Mouse (Mus musculus) liver, embryonic 13.5 days (tissue): ENCODE data around the gene Smu1. TPM values are rescaled to one million over a fixed set of nuclear protein-coding genes. Genes with fewer than 3 reads are reported as not detected.

ENCODE experiments used
- ATAC-seq: fragments of 200-750 bp; cut with Nextera tagmentation; 2 replicates; pipeline ENCODE4 v1.8.0; 2017; ENCODE audit warnings: low read depth, mild to moderate bottlenecking, moderate number of reproducible peaks, moderate library complexity
- DNase-seq: peaks from one replicate; pipeline ENCODE4 v3.0.0; 2022
- H3K27ac ChIP-seq: fragments of 300-500 bp; sonication (generic); 2 replicates; pipeline ENCODE4 v1.5.1; 2015; ENCODE audit warnings: moderate library complexity, mild to moderate bottlenecking, inconsistent platforms
- H3K27me3 ChIP-seq: fragments of 300-500 bp; sonication (generic); 2 replicates; pipeline ENCODE4 v1.6.1; 2015; ENCODE audit warnings: mild to moderate bottlenecking, inconsistent platforms
- H3K36me3 ChIP-seq: fragments of 300-500 bp; sonication (generic); 2 replicates; pipeline ENCODE4 v1.6.1; 2015; ENCODE audit warnings: mild to moderate bottlenecking, inconsistent platforms
- H3K4me1 ChIP-seq: fragments of 300-500 bp; sonication (generic); replicated peaks from 2 replicates; pipeline ENCODE4 v1.6.1; 2015; ENCODE audit warnings: inconsistent platforms
- H3K4me2 ChIP-seq: fragments of 300-500 bp; sonication (generic); 2 replicates; pipeline ENCODE4 v1.6.1; 2015; ENCODE audit warnings: inconsistent platforms, mild to moderate bottlenecking, moderate library complexity
- H3K4me3 ChIP-seq: fragments of 300-500 bp; sonication (generic); replicated peaks from 2 replicates; pipeline ENCODE4 v1.5.1; 2015; ENCODE audit warnings: mild to moderate bottlenecking, inconsistent platforms
- H3K9ac ChIP-seq: fragments of 300-500 bp; sonication (generic); 2 replicates; pipeline ENCODE4 v1.6.1; 2015; ENCODE audit warnings: mild to moderate bottlenecking, inconsistent platforms
- H3K9me3 ChIP-seq: fragments of 300-500 bp; sonication (generic); replicated peaks from 2 replicates; pipeline ENCODE4 v1.6.1; 2016; ENCODE audit warnings: inconsistent platforms
- WGBS: fragments of 180-500 bp; shearing (Covaris S2); methylation state at CpG from one replicate; pipeline ENCODE4 v1.1.7; 2015; ENCODE audit not compliant: insufficient replicate concordance; 5-methylcytosine and 5-hydroxymethylcytosine counted together
- polyA plus RNA-seq: library from polyadenylated mRNA; unstranded; fragments of >200 nt; fragmentation: Nextera tagmentation; extraction: Ambion mirVana; gene quantifications from 2 replicates; pipeline ENCODE4 v1.2.1, GENCODE M21; 2015

Smu1 gene
- polyA plus RNA-seq, 1 experiment from 2014 or later = 96.1 TPM

DNA sequence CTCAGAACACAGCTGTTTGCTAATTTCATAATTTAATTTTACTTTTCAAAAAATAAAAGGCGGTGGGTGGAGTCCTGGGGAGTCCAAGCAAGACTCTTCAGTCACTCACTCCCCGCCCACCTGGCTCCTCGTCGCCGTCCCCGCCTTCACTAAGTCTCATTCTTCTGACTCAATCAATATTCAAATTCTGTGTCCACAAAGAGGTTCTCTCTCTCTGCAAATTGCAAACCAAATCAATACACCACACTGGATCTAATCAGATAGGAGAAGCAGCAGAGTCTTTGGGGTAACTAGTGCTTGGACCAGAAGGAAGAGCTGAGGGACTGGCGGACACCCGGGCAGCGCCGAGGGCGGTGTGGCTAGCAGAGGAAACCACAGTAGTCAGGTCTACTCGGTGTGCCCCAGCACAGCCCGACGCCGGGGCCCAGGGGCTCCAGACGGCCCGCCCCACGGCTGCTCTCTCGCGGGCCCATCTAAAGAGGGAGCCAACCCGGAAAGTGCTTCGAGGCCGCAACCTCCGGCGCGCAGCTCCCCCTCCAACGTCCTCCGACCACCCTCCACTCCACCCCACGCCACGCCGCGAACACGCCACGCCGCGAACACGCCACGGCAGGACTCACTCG is 455 bp downstream of the Smu1 start:
- ATAC-seq (peak; percentile 75), DNase-seq (peak; percentile 31)
- under 1% methylated on average over 39 of the region's 39 CpGs for WGBS

DNA sequence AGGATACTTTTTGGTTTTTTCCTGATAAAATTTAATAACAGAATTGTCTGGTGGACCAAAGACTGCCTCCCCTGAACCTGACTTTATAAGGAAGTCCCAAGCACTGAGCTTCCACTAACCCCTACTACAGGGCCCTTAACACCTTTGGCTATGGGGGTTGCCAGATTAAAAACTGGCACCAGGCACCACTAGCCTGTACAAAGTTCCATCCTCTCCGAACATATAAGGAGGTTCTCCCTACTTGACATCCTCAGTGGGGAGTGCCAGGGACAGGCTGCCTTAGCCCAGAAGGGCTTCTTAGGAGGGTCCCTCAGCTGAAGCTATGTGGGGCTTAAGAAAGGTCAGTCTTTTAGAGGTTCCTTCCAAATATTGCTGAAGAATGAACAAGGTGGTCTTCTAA is 22.4 kb downstream of the Smu1 start:
- H3K4me1 ChIP-seq = 0 out of 2 replicates have a peak, but pooled peaks cover 2% of the 10 kb centered on the region
- DNase-seq (no peak), ATAC-seq (no peak)
- no peak overlapping the region for H3K4me3 ChIP-seq
- no peaks in the 10 kb centered on the region for H3K9me3 ChIP-seq
- 66% methylated on average over 1 of the region's 1 CpGs for WGBS
- no peak overlapping the region for H3K27ac ChIP-seq
- H3K27me3 ChIP-seq = no peaks in the 10 kb centered on the region
- no peak overlapping the region for H3K9ac ChIP-seq
- H3K36me3 ChIP-seq = peaks cover 83% of the 10 kb centered on the region
- no peak overlapping the region for H3K4me2 ChIP-seq

More for the DNA sequence above, 455 bp downstream of the Smu1 start:
- peak overlapping the region; percentile 91 for H3K9ac ChIP-seq
- no peaks in the 10 kb centered on the region for H3K9me3 ChIP-seq
- peak overlapping the region; percentile 84 for H3K27ac ChIP-seq
- peaks cover 33% of the 10 kb centered on the region for H3K36me3 ChIP-seq
- H3K4me3 ChIP-seq = peak overlapping the region; percentile 99
- peaks cover 14% of the 10 kb centered on the region for H3K4me1 ChIP-seq
- no peaks in the 10 kb centered on the region for H3K27me3 ChIP-seq
- H3K4me2 ChIP-seq = peak overlapping the region; percentile 82

DNA sequence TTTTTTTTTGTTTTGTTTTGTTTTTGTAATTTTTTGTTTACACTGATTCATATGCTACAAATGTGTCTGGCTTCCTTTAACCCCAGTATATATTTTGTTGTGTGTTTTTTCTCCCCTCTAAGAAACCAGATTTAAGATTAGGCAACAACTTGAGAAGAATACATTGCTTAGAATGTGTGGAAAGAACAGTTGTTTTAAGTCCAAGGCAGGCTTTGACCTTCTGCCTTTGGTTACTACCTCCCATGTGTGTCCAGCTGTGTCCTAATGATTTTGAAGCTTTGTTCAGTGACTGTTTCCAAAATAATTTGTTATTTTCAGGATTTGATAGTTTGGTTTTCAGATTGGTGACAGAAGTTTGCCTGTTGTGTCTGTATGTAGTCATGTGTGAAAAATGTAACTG is 26.5 kb downstream of the Smu1 start:
- Histone ChIP-seq H3K27me3 (no peaks in the 10 kb centered on the region), H3K9me3 (no peaks in the 10 kb centered on the region), H3K27ac (no peak overlapping the region), H3K4me1 (peaks cover 18% of the 10 kb centered on the region), H3K4me2 (no peak overlapping the region), H3K9ac (no peak overlapping the region), H3K36me3 (peaks cover 88% of the 10 kb centered on the region), H3K4me3 (no peak overlapping the region)
- ATAC-seq (no peak), DNase-seq (no peak)

DNA sequence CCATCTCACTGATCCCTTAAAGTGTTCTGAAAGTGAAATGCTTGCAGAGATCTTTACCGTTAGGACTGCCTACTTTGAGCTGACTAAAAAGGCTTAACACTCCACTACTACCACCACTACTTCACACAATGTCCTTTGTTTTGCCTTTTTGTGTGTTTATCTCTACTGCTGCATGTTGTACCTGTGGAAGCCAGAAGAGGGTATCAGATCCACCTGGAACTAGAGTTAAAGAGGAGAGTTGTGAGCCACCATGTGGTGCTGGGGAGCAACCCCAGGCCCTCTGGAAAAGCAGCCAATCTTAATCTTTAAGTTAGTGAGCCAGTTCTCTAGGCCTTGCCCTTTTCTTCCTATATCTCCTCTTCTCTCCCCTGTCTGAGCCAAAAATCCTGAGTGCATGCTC is 30.5 kb downstream of the Smu1 start:
- no peak for ATAC-seq
- 71% methylated on average over 1 of the region's 1 CpGs for WGBS

DNA sequence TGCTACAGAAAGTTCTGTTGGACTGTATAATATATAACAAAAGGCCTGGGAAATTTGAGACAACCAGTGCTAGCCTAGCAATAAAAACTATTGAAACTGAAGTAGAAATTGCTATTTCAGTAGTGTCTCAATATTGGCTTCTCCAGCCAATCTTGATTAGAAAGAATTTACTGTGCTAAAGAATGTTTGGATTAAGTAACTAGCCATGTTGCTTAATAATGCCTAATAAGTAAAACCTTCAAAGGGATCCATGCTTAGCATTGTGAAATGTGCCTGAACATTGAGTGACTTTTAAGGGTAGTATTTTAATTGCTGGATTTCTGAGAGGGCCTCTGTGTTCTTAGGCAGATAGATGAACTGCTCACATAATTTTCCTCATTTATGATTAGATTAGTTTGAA is 32.2 kb downstream of the Smu1 start:
- peaks cover 59% of the 10 kb centered on the region for H3K36me3 ChIP-seq
- no peak for ATAC-seq
- peak overlapping the region; percentile 95; the same call in 1 of the 2 replicates for H3K9ac ChIP-seq
- peaks cover 62% of the 10 kb centered on the region for H3K4me1 ChIP-seq
- no peak overlapping the region for H3K27ac ChIP-seq
- H3K4me3 ChIP-seq = no peak overlapping the region
- H3K4me2 ChIP-seq = peak overlapping the region; percentile 90
- DNase-seq = no peak
- no peaks in the 10 kb centered on the region for H3K27me3 ChIP-seq
- no peaks in the 10 kb centered on the region for H3K9me3 ChIP-seq

More for the DNA sequence above, 30.5 kb downstream of the Smu1 start:
- H3K4me2 ChIP-seq = no peak overlapping the region
- no peak overlapping the region for H3K4me3 ChIP-seq
- no peak for DNase-seq
- no peaks in the 10 kb centered on the region for H3K27me3 ChIP-seq
- H3K36me3 ChIP-seq = peaks cover 76% of the 10 kb centered on the region
- H3K9me3 ChIP-seq = no peaks in the 10 kb centered on the region
- H3K9ac ChIP-seq = 0 out of 2 replicates have a peak overlapping the region, but pooled peaks have one; percentile 7
- H3K27ac ChIP-seq = no peak overlapping the region; the same call in 1 of the 2 replicates
- peaks cover 48% of the 10 kb centered on the region for H3K4me1 ChIP-seq

DNA sequence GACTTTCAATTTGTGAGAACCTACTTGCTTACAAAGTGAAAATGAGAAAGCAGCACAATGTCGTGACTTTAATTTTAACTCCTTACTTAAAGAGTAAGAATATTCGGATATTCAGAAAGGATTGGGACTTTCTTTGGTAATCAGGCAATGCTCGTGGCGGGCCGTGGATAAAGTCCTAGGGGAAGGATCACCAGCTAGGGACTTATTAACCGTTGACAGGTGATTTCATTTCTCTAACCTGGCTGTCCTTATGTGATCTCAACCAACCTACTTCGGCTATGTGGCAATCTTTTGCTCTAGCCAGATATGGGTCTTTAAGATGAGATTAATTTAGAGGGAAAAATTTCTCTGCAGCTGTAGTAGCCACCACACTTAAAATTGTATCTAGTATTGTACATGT is 32.6 kb downstream of the Smu1 start:
- H3K9me3 ChIP-seq = no peaks in the 10 kb centered on the region
- no peak for ATAC-seq
- H3K4me2 ChIP-seq = peak overlapping the region; percentile 90
- H3K4me3 ChIP-seq = peak overlapping the region; percentile 98
- DNase-seq = no peak
- H3K4me1 ChIP-seq = peaks cover 60% of the 10 kb centered on the region
- no peaks in the 10 kb centered on the region for H3K27me3 ChIP-seq
- peak overlapping the region; percentile 95; the same call in 1 of the 2 replicates for H3K9ac ChIP-seq
- WGBS = 77% methylated on average over 7 of the region's 7 CpGs
- H3K36me3 ChIP-seq = peaks cover 55% of the 10 kb centered on the region
- H3K27ac ChIP-seq = no peak overlapping the region

DNA sequence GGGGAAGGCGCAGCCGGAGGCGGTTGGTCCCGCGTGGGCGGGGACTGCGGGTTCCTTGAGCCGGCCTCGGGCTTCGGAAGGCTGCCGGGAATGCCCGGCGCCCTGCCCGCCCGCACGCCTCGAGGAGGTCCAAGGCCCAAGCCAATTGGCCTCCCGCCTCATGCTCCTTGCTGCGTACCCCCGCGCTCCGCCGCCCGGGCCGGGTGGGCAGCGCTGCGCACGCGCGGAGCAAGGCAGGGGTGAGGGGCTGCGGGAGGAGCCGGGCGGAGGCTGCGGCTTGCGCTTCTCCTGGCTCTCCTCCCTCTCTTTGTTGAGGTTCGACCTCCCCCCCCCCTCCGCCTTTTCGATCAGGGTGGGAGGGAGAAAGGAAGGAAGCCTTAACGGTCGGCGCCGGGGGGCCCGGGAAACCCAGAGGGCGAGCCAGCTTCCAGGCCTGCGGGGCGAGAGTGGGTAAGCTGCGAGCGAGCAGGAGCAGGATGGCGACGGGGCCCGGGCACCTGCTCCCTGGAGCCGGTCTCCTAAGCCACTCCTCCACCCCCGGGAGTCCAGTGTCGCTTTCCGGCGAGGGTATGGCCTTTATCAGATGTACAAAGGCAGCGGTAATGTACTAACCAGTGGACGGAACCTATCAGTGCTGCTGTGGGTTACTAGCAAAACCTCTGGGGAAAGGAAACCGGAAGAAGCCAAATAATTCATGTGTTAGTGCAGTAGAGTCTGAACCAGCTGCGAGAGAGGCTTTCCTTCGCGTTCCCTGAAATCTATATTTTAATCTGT is 34.8 kb downstream of the Smu1 start:
- under 1% methylated on average over 47 of the region's 62 CpGs for WGBS
- no peaks in the 10 kb centered on the region for H3K9me3 ChIP-seq
- peak overlapping the region; percentile 90 for H3K4me2 ChIP-seq
- H3K4me1 ChIP-seq = peaks cover 54% of the 10 kb centered on the region
- peak overlapping the region; percentile 95 for H3K9ac ChIP-seq
- H3K27me3 ChIP-seq = no peaks in the 10 kb centered on the region
- DNase-seq (peak; percentile 75), ATAC-seq (peak; percentile 75)
- H3K36me3 ChIP-seq = peaks cover 36% of the 10 kb centered on the region
- peak overlapping the region; percentile 98 for H3K4me3 ChIP-seq
- peak overlapping the region; percentile 96 for H3K27ac ChIP-seq

DNA sequence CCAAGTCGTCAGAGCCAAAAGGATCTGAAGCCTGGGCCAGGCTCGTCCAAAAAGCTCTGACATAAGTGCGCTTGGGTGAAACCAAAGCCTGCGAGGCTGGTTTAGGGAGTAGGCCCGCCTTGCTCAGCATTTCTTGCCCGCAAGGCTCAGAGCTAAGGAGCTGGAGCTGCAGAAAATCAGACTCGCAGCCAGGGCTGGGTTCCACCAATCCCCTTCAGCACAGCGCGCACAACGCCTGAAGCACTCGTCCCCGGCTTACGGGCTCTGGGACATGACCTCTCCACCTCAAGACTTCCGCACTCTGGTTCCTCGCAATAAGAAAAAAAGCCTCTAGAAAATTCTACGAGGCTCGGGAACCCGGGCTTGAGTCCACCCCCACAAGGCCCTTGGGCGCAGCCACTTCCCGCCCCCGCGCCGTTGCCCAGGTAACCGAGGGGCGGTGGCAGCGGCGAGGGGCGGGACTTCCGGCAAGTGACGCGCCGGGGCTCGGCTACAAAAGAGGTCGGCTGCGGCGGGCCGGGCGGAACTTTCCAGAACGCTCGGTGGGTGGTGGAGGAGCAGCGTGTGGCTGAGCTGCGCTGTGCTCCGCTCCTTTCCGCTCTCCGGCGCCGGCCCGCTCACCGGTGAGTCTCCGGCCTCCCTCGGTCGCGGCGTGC is 35.6 kb downstream of the Smu1 start, which contains the start of gene Dnaja1:
Gene Dnaja1, plus strand, starts transcription at position 140 of the 656 bp plus-strand sequence.
- Histone ChIP-seq H3K27ac (peak within 1 kb of the TSS; percentile 96), H3K4me3 (peak within 1 kb of the TSS; percentile 98), H3K4me1 (peaks cover 50% of the 10 kb centered on the region), H3K4me2 (peak within 1 kb of the TSS; percentile 90), H3K36me3 (peaks cover 31% of the 10 kb centered on the region), H3K9me3 (no peaks in the 10 kb centered on the region), H3K9ac (peak within 1 kb of the TSS; percentile 95), H3K27me3 (no peaks in the 10 kb centered on the region)
- under 1% methylated on average over 54 of the region's 54 CpGs for WGBS
- ATAC-seq (peak; percentile 87), DNase-seq (peak; percentile 92)

DNA sequence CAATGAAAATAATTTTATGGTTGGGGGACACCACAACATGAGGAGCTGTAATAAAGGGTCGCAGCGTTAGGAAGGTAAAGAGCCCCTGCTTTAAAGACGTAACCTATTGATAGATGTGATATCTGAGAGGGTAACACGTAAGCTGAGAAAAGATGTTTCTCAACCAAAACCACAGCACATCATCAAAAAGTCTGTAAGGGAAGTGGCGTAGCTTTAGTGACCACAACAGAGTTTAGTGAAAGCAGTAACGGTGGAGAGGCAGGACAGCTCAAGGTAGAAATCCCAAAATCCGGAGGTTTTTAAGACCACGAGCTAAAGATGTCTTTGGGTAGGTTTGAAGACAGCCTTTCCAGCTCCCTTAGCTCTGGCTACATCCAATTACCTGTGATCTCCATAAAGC is 36.8 kb downstream of the Smu1 start:
- H3K36me3 ChIP-seq = peaks cover 20% of the 10 kb centered on the region
- H3K4me2 ChIP-seq = peak overlapping the region; percentile 90
- H3K4me1 ChIP-seq = peaks cover 41% of the 10 kb centered on the region
- H3K9me3 ChIP-seq = no peaks in the 10 kb centered on the region
- peak overlapping the region; percentile 96; the same call in 1 of the 2 replicates for H3K27ac ChIP-seq
- H3K9ac ChIP-seq = peak overlapping the region; percentile 95; the same call in 1 of the 2 replicates
- H3K27me3 ChIP-seq = no peaks in the 10 kb centered on the region
- DNase-seq (no peak), ATAC-seq (no peak)
- H3K4me3 ChIP-seq = peak overlapping the region; percentile 98; the same call in 1 of the 2 replicates
- 69% methylated on average over 8 of the region's 8 CpGs for WGBS

DNA sequence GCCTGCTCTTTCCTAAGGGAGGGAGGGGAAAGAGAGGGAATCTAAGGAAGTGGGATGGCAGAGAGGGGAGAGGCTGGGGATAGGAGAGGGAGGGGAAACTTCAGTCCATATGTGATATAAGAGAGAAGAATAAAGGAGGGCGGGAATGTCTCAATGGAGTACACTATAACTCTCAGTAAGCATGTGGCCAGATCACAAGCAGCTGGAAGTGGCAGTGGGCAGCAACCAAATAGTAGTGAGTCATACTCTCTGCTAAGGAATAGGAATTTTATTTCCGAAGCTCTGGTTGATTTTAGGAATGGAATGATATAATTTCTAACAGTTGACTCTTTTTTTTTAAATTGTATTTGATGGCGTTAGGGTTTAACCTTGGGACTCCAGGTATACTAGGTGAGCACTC is 40.6 kb downstream of the Smu1 start:
- Histone ChIP-seq H3K9me3 (no peaks in the 10 kb centered on the region), H3K27ac (no peak overlapping the region), H3K4me3 (no peak overlapping the region), H3K36me3 (no peaks in the 10 kb centered on the region), H3K27me3 (no peaks in the 10 kb centered on the region), H3K9ac (no peak overlapping the region), H3K4me2 (no peak overlapping the region), H3K4me1 (peaks cover 14% of the 10 kb centered on the region)
- DNase-seq (no peak), ATAC-seq (no peak)
- WGBS = 68% methylated on average over 3 of the region's 3 CpGs

DNA sequence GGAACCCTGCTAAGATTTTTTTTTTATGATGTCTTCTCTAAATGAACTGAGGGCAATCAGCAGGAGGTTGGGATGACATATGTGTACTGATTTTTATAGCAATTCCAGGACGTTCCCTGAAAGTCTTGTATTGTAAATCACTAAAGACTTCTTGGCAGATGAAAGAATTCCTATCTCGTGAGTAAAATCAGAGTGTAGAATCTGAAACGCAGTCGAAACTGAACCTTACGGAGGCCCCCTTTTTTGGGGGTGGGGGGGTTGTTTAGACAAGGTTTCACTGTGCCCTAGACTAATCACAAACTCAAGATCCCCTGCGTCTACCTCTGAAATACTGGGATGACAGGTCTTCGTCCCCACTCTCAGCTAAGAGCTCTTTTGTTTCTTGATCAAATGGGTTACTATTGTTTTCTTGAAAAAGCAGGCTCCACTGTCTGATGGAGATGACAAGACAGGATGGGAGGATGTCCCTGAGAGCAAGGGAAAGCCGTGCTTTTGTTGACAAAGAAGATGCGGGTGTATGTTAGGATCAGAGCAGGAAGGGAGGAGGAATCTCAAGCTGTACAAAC is 53.9 kb downstream of the Smu1 start:
- Histone ChIP-seq H3K4me1 (peaks cover 47% of the 10 kb centered on the region), H3K9ac (peak overlapping the region; percentile 69), H3K27me3 (no peaks in the 10 kb centered on the region), H3K4me3 (peak overlapping the region; percentile 70), H3K27ac (peak overlapping the region; percentile 83), H3K4me2 (peak overlapping the region; percentile 79), H3K36me3 (no peaks in the 10 kb centered on the region), H3K9me3 (no peaks in the 10 kb centered on the region)
- ATAC-seq = no peak
- DNase-seq = no peak
- 41% methylated on average over 9 of the region's 9 CpGs for WGBS
